Mouse (Mus musculus): ENCODE measurements around the gene Arl2bp.

DNA sequence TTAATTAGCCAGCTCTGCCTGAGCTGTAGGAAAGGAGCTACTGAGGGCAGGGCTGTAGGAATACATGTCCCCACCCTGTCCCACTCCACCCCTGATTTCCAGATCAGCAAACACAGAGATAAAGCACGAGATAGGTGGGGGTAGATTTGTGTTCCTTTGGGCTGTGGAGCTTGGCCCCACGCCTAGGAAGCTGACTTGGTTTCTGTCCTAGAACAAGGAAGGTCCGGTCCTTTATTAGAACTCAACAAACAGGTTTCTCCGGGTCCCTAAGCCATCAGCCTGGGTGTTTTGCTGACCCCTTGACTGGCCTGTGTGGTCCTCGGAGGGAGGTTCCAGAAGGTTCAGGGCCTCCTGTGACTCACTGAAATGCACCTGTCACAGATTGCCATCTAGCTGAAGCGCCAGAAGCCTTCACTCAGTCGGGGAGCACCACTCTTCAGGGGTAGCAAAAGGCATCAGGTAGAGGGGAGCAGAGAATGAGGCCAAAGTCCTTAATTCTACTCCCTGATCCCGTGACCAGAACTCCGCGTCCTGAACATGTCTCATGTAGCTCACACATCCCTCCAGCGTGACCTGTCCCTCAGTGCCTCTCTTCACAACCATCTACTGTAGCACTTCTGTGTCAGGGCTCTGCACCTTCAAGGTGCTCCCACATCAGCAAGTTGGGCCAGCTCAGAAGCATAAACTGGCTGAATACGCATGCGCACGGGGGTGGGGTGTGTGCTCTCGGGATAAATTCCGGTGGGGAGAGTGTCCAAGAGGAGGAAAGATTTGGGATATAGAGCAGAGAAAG lies 16.5 kb downstream of the Arl2bp start:
- TF ChIP-seq CTCF (IDR thresholded peaks at IDR 0.05; ENCODE audit: control insufficient read depth, insufficient read depth, low read length) (no peak), POLR2A (IDR thresholded peaks at IDR 0.05; ENCODE audit: borderline replicate concordance, control insufficient read depth, low read depth, low read length) (no peak)

All from bone marrow, adult 2 months (tissue).